Mouse (Mus musculus) MEL (cell line): Measurements from ENCODE around the gene Slc12a1. TPM values are rescaled to one million over a fixed set of nuclear protein-coding genes. Genes with fewer than 3 reads are reported as not detected.
"Not testable (repeated sequence)": the region's sequence is repeated elsewhere in the genome, so short reads cannot be mapped to it uniquely, and the experiment has no call there.

ENCODE experiments used
- DNase-seq: peaks from one replicate; pipeline ENCODE4 v3.0.0; 2011; ENCODE audit warnings: low read depth, low spot score
- H3K27ac ChIP-seq: 2 replicates; pipeline ENCODE4 v1.5.1; 2012; ENCODE audit warnings: low read depth, mild to moderate bottlenecking, control low read depth, low read length, moderate library complexity; ENCODE audit not compliant: control insufficient read depth
- H3K27me3 ChIP-seq, 2 experiments: fragments of 150-350 bp in 1 of 2; sonication (generic) in 1 of 2; 2 replicates each; pipeline ENCODE4 v1.6.1; 2012; ENCODE audit warnings: low read length in 2 of 2, mild to moderate bottlenecking in 2 of 2, improper control_type of control experiment in 1 of 2, moderate library complexity in 1 of 2; ENCODE audit not compliant: insufficient read depth in 2 of 2, control insufficient read depth in 1 of 2
- H3K36me3 ChIP-seq, 2 experiments: 2 replicates each; pipeline ENCODE4 v1.6.1; 2012 to 2014; ENCODE audit warnings: low read length in 2 of 2, improper control_type of control experiment in 1 of 2, inconsistent platforms in 1 of 2, mild to moderate bottlenecking in 1 of 2; ENCODE audit not compliant: insufficient read depth in 2 of 2, control insufficient read depth in 1 of 2
- H3K4me1 ChIP-seq, 2 experiments: fragments of 150-350 bp in 1 of 2; sonication (generic) in 1 of 2; 2 replicates each; pipeline ENCODE4 v1.6.1; 2012; ENCODE audit warnings: low read length in 2 of 2, improper control_type of control experiment in 1 of 2, mild to moderate bottlenecking in 1 of 2; ENCODE audit not compliant: insufficient read depth in 2 of 2, control insufficient read depth in 1 of 2
- H3K4me3 ChIP-seq, 2 experiments: fragments of 150-350 bp in 1 of 2; sonication (generic) in 1 of 2; 2 replicates each; pipeline ENCODE4 v1.5.1; 2012; ENCODE audit warnings: low read depth in 2 of 2, low read length in 2 of 2, mild to moderate bottlenecking in 2 of 2, moderate library complexity in 2 of 2, control low read depth in 1 of 2, improper control_type of control experiment in 1 of 2; ENCODE audit not compliant: control insufficient read depth in 1 of 2, insufficient read depth in 1 of 2
- H3K79me2 ChIP-seq: 2 replicates; pipeline ENCODE4 v1.6.1; 2012; ENCODE audit warnings: mild to moderate bottlenecking, low read length, moderate library complexity; ENCODE audit not compliant: control insufficient read depth, poor library complexity, insufficient read depth
- H3K9ac ChIP-seq: 2 replicates; pipeline ENCODE4 v1.6.1; 2012; ENCODE audit warnings: low read depth, mild to moderate bottlenecking, control low read depth, low read length, moderate library complexity; ENCODE audit not compliant: control insufficient read depth, poor library complexity, severe bottlenecking
- H3K9me3 ChIP-seq: fragments of 150-350 bp; sonication (generic); replicated peaks from 2 replicates; pipeline ENCODE4 v1.6.1; 2012; ENCODE audit warnings: mild to moderate bottlenecking, low read length, improper control_type of control experiment, moderate library complexity; ENCODE audit not compliant: insufficient read depth
- BHLHE40 ChIP-seq: IDR thresholded peaks from 2 replicates; pipeline ENCODE4 v1.6.1; 2012; ENCODE audit warnings: low read depth, mild to moderate bottlenecking, inconsistent platforms, low read length, improper control_type of control experiment, borderline replicate concordance
- CHD2 ChIP-seq: IDR thresholded peaks from 2 replicates; pipeline ENCODE4 v1.6.1; 2011; ENCODE audit warnings: low read length, improper control_type of control experiment
- JUND ChIP-seq: IDR thresholded peaks from 2 replicates; pipeline ENCODE4 v1.6.1; 2011; ENCODE audit warnings: low read depth, mild to moderate bottlenecking, improper control_type of control experiment, low read length
- MYC ChIP-seq: IDR thresholded peaks from 2 replicates; pipeline ENCODE4 v1.6.1; 2011; ENCODE audit warnings: low read depth, mild to moderate bottlenecking, low read length, improper control_type of control experiment, moderate library complexity
- NELFE ChIP-seq: IDR thresholded peaks from 2 replicates; pipeline ENCODE4 v1.6.1; 2011; ENCODE audit warnings: low read depth, low read length, improper control_type of control experiment
- POLR2A ChIP-seq, 2 experiments: IDR thresholded peaks; 2 replicates each; pipeline ENCODE4 v1.6.1; 2011 to 2012; ENCODE audit warnings: low read length in 2 of 2, mild to moderate bottlenecking in 2 of 2, control low read depth in 1 of 2, improper control_type of control experiment in 1 of 2, low read depth in 1 of 2, moderate library complexity in 1 of 2; ENCODE audit not compliant: control insufficient read depth in 1 of 2, insufficient read depth in 1 of 2, poor library complexity in 1 of 2
- POLR2AphosphoS5 ChIP-seq: IDR thresholded peaks from 2 replicates; pipeline ENCODE4 v1.6.1; 2012; ENCODE audit warnings: low read depth, borderline replicate concordance, mild to moderate bottlenecking, inconsistent platforms, low read length, moderate library complexity, mixed read lengths
- RCOR1 ChIP-seq: IDR thresholded peaks from 2 replicates; pipeline ENCODE4 v1.6.1; 2012; ENCODE audit warnings: low read depth, mild to moderate bottlenecking, inconsistent platforms, low read length, improper control_type of control experiment
- TBP ChIP-seq: IDR thresholded peaks from 2 replicates; pipeline ENCODE4 v1.8.0; 2011; ENCODE audit warnings: low read depth, low read length, improper control_type of control experiment
- USF2 ChIP-seq, 2 experiments: IDR thresholded peaks; 2 replicates each; pipeline ENCODE4 v1.6.1; 2011 to 2012; ENCODE audit warnings: improper control_type of control experiment in 2 of 2, low read length in 2 of 2, borderline replicate concordance in 1 of 2, inconsistent platforms in 1 of 2, low read depth in 1 of 2, mild to moderate bottlenecking in 1 of 2; ENCODE audit not compliant: insufficient read depth in 1 of 2
- ZC3H11A ChIP-seq: IDR thresholded peaks from 2 replicates; pipeline ENCODE4 v1.6.1; 2012; ENCODE audit warnings: low read depth, mild to moderate bottlenecking, inconsistent platforms, low read length, improper control_type of control experiment
- ZNF384 ChIP-seq: IDR thresholded peaks from 2 replicates; pipeline ENCODE4 v1.6.1; 2012; ENCODE audit warnings: low read depth, mild to moderate bottlenecking, inconsistent platforms, low read length, improper control_type of control experiment
- polyA plus RNA-seq, 2 experiments: library from polyadenylated mRNA; stranded (reverse) in 1 of 2; unstranded in 1 of 2; fragments of >175 nt in 1 of 2; fragments of >200 nt in 1 of 2; gene quantifications; 2 replicates each; pipeline versions ENCODE4 v1.2.1 to v1.2.4; 2012; ENCODE audit warnings: low replicate concordance in 2 of 2, low read depth in 1 of 2; ENCODE audit not compliant: insufficient read length in 2 of 2, insufficient read depth in 1 of 2, missing spikeins in 1 of 2
- total RNA-seq: library from RNA; depleted of rRNA; stranded (reverse); fragments of 300-350 nt; gene quantifications from 2 replicates; pipeline ENCODE4 v1.2.3, GENCODE M21; 2012; rRNA removed

Gene Slc12a1
- total RNA-seq (not detected in 2 replicates), polyA plus RNA-seq (not detected)

GRCm38 (mm10) chr2:125152388-125152787 lies at the start of gene Slc12a1:
Gene Slc12a1 (plus strand): TSS chr2:125152505.
- Histone ChIP-seq H3K36me3 (no peaks in the 10 kb centered on the region), H3K4me3 (no peak within 1 kb of the TSS), H3K4me1 (no peaks in the 10 kb centered on the region)
- no peak for TF ChIP-seq RCOR1
- no peak for TF ChIP-seq JUND
- no peak for TF ChIP-seq CHD2
- TF ChIP-seq USF2 (IDR thresholded peaks at IDR 0.05; ENCODE audit: borderline replicate concordance in 1 of 2, insufficient read depth in 1 of 2, low read depth in 1 of 2, low read length in 2 of 2) = no peak
- TF ChIP-seq BHLHE40 = no peak
- no peak for TF ChIP-seq NELFE
- no peak for TF ChIP-seq MYC
- no peak for TF ChIP-seq POLR2AphosphoS5
- no peak for TF ChIP-seq ZNF384
- TF ChIP-seq ZC3H11A = no peak
- TF ChIP-seq POLR2A (IDR thresholded peaks at IDR 0.05; ENCODE audit: control insufficient read depth in 1 of 2, insufficient read depth in 1 of 2, low read depth in 1 of 2, low read length in 2 of 2, poor library complexity in 1 of 2) = no peak
- no peak for TF ChIP-seq TBP
- TF ChIP-seq, all 39 proteins: peak for 0
- no peaks in the 10 kb centered on the region for H3K9me3 ChIP-seq
- H3K9ac ChIP-seq = no peak within 1 kb of the TSS
- no peaks in the 10 kb centered on the region; a peak in 2 of 4 replicates for H3K27me3 ChIP-seq
- no peaks in the 10 kb centered on the region for H3K79me2 ChIP-seq
- DNase-seq = no peak
- H3K27ac ChIP-seq = no peak within 1 kb of the TSS

GRCm38 (mm10) chr2:125104491-125104890 lies 47.8 kb upstream of the Slc12a1 start:
- H3K4me1 ChIP-seq, H3K9me3 ChIP-seq, H3K9ac ChIP-seq, DNase-seq, H3K4me3 ChIP-seq, H3K27me3 ChIP-seq, H3K27ac ChIP-seq, H3K79me2 ChIP-seq: not testable (repeated sequence)
- H3K36me3 ChIP-seq = peaks cover 3 to 63% of the 10 kb centered on the region in 2 experiments; a peak in 3 of 4 replicates

- not testable (repeated sequence) for H3K4me3 ChIP-seq, H3K4me1 ChIP-seq, H3K27me3 ChIP-seq, H3K27ac ChIP-seq, H3K9ac ChIP-seq, H3K9me3 ChIP-seq, H3K79me2 ChIP-seq, DNase-seq
- H3K36me3 ChIP-seq = peaks cover 2 to 66% of the 10 kb centered on the region in 2 experiments; a peak in 3 of 4 replicates
These were observed 45.8 kb upstream of the Slc12a1 start for GRCm38 (mm10) chr2:125106536-125106935.
